Mouse (Mus musculus): ENCODE data around the gene Sec23b. TPM values are rescaled to one million over a fixed set of nuclear protein-coding genes. Genes with fewer than 3 reads are reported as not detected.

Gene Sec23b
- polyA plus RNA-seq, 1 experiment from 2014 or later: 107 TPM

GRCm38 (mm10) chr2:144617074-144617874 lies 61.2 kb downstream of the Sec23b start:
- no peak overlapping the region for H3K9ac ChIP-seq
- no peaks in the 10 kb centered on the region for H3K27me3 ChIP-seq
- H3K9me3 ChIP-seq: no peaks in the 10 kb centered on the region
- H3K36me3 ChIP-seq (replicated peaks): no peaks in the 10 kb centered on the region
- ATAC-seq (ENCODE audit: low FRiP score): no peak
- H3K27ac ChIP-seq: no peak overlapping the region
- H3K4me1 ChIP-seq: no peaks in the 10 kb centered on the region
- no peak overlapping the region for H3K4me3 ChIP-seq (replicated peaks)
- H3K4me2 ChIP-seq: no peak overlapping the region
- WGBS: 92% methylated on average over 16 of the region's 16 CpGs

GRCm38 (mm10) chr2:144621491-144621890 lies 65.5 kb downstream of the Sec23b start:
- Histone ChIP-seq H3K4me3 (replicated peaks) (no peak overlapping the region), H3K9ac (no peak overlapping the region), H3K27me3 (no peaks in the 10 kb centered on the region), H3K4me2 (no peak overlapping the region), H3K4me1 (no peaks in the 10 kb centered on the region), H3K27ac (no peak overlapping the region), H3K36me3 (replicated peaks) (no peaks in the 10 kb centered on the region), H3K9me3 (no peaks in the 10 kb centered on the region)
- WGBS: 63% methylated on average over 6 of the region's 6 CpGs
- ATAC-seq (ENCODE audit: low FRiP score): no peak

- Histone ChIP-seq H3K9me3 (no peaks in the 10 kb centered on the region), H3K36me3 (replicated peaks) (no peaks in the 10 kb centered on the region), H3K27ac (no peak overlapping the region), H3K4me1 (no peaks in the 10 kb centered on the region), H3K9ac (no peak overlapping the region), H3K4me2 (no peak overlapping the region), H3K4me3 (replicated peaks) (no peak overlapping the region), H3K27me3 (no peaks in the 10 kb centered on the region)
- ATAC-seq (ENCODE audit: low FRiP score): no peak
- 79% methylated on average over 2 of the region's 2 CpGs for WGBS
Observed at GRCm38 (mm10) chr2:144633551-144633950, 77.5 kb downstream of the Sec23b start.

GRCm38 (mm10) chr2:144634231-144634630 lies 78.2 kb downstream of the Sec23b start:
- Histone ChIP-seq H3K4me3 (replicated peaks) (no peak overlapping the region), H3K4me2 (no peak overlapping the region), H3K9me3 (no peaks in the 10 kb centered on the region), H3K4me1 (no peaks in the 10 kb centered on the region), H3K9ac (no peak overlapping the region), H3K36me3 (replicated peaks) (no peaks in the 10 kb centered on the region), H3K27me3 (no peaks in the 10 kb centered on the region), H3K27ac (no peak overlapping the region)
- ATAC-seq (ENCODE audit: low FRiP score): no peak
- WGBS: 82% methylated on average over 5 of the region's 5 CpGs

- WGBS: 78% methylated on average over 2 of the region's 2 CpGs
- Histone ChIP-seq H3K4me1 (no peaks in the 10 kb centered on the region), H3K4me3 (replicated peaks) (no peak overlapping the region), H3K36me3 (replicated peaks) (no peaks in the 10 kb centered on the region), H3K9ac (no peak overlapping the region), H3K4me2 (no peak overlapping the region), H3K27ac (no peak overlapping the region), H3K27me3 (no peaks in the 10 kb centered on the region), H3K9me3 (no peaks in the 10 kb centered on the region)
- no peak for ATAC-seq (ENCODE audit: low FRiP score)
Observed at GRCm38 (mm10) chr2:144634729-144635128, 78.7 kb downstream of the Sec23b start.

- Histone ChIP-seq H3K36me3 (replicated peaks) (no peaks in the 10 kb centered on the region), H3K4me1 (peaks cover 5% of the 10 kb centered on the region; the same call in 1 of the 2 replicates), H3K4me3 (replicated peaks) (no peak overlapping the region), H3K9ac (no peak overlapping the region), H3K27ac (no peak overlapping the region), H3K9me3 (no peaks in the 10 kb centered on the region), H3K27me3 (no peaks in the 10 kb centered on the region), H3K4me2 (no peak overlapping the region)
- ATAC-seq (ENCODE audit: low FRiP score): peak; percentile 79; the same call in 1 of the 2 replicates
- WGBS: 28% methylated on average over 5 of the region's 5 CpGs
Observed at GRCm38 (mm10) chr2:144635644-144636320, 79.8 kb downstream of the Sec23b start.

- Histone ChIP-seq H3K27ac (no peak overlapping the region), H3K9me3 (no peaks in the 10 kb centered on the region), H3K4me3 (replicated peaks) (no peak overlapping the region), H3K4me1 (peaks cover 5% of the 10 kb centered on the region; the same call in 1 of the 2 replicates), H3K4me2 (no peak overlapping the region), H3K36me3 (replicated peaks) (no peaks in the 10 kb centered on the region), H3K9ac (no peak overlapping the region), H3K27me3 (no peaks in the 10 kb centered on the region)
- no peak for ATAC-seq (ENCODE audit: low FRiP score)
- 86% methylated on average over 4 of the region's 4 CpGs for WGBS
Observed at GRCm38 (mm10) chr2:144637204-144637603, 81.2 kb downstream of the Sec23b start.

- no peaks in the 10 kb centered on the region for H3K36me3 ChIP-seq (replicated peaks)
- no peak overlapping the region for H3K4me2 ChIP-seq
- H3K9me3 ChIP-seq: no peaks in the 10 kb centered on the region
- H3K27ac ChIP-seq: no peak overlapping the region
- H3K4me3 ChIP-seq (replicated peaks): no peak overlapping the region
- 82% methylated on average over 12 of the region's 12 CpGs for WGBS
- H3K9ac ChIP-seq: no peak overlapping the region
- H3K27me3 ChIP-seq: no peaks in the 10 kb centered on the region
- no peak for ATAC-seq (ENCODE audit: low FRiP score)
- peaks cover 5% of the 10 kb centered on the region; the same call in 1 of the 2 replicates for H3K4me1 ChIP-seq
Observed at GRCm38 (mm10) chr2:144637671-144638395, 81.8 kb downstream of the Sec23b start.

- no peak overlapping the region for H3K4me3 ChIP-seq (replicated peaks)
- H3K27ac ChIP-seq: no peak overlapping the region
- WGBS: 79% methylated on average over 4 of the region's 4 CpGs
- no peaks in the 10 kb centered on the region for H3K9me3 ChIP-seq
- no peaks in the 10 kb centered on the region for H3K36me3 ChIP-seq (replicated peaks)
- no peak overlapping the region for H3K9ac ChIP-seq
- H3K4me2 ChIP-seq: no peak overlapping the region
- ATAC-seq (ENCODE audit: low FRiP score): no peak
- H3K27me3 ChIP-seq: no peaks in the 10 kb centered on the region
- peaks cover 5% of the 10 kb centered on the region; the same call in 1 of the 2 replicates for H3K4me1 ChIP-seq
Observed at GRCm38 (mm10) chr2:144638719-144639118, 82.7 kb downstream of the Sec23b start.

- Histone ChIP-seq H3K4me1 (peaks cover 5% of the 10 kb centered on the region; the same call in 1 of the 2 replicates), H3K4me3 (replicated peaks) (no peak overlapping the region), H3K4me2 (no peak overlapping the region), H3K36me3 (replicated peaks) (no peaks in the 10 kb centered on the region), H3K27me3 (no peaks in the 10 kb centered on the region), H3K9me3 (no peaks in the 10 kb centered on the region), H3K27ac (no peak overlapping the region), H3K9ac (no peak overlapping the region)
- 67% methylated on average over 7 of the region's 7 CpGs for WGBS
- ATAC-seq (ENCODE audit: low FRiP score): no peak; the same call in 1 of the 2 replicates
Observed at GRCm38 (mm10) chr2:144640101-144640500, 84.1 kb downstream of the Sec23b start.

All from forebrain, embryonic 12.5 days (tissue).